Comparison of ENCODE assay signal across 38 mouse cellular contexts in genomic region chr4:144396316-144396715, GRCm38 (mm10). TPM values are rescaled to one million over a fixed set of nuclear protein-coding genes. Genes with fewer than 3 reads are reported as not detected.
"Had no signal": no experiment of that assay in that cellular context is flagged by ENCODE, and none has a peak within 500 bp of the region (broad histone marks: within the 10 kb centered on the region; RNA-seq: fewer than 3 reads in every experiment).

No protein-coding gene starts in this region.

- DNase-seq: cerebellum, adult 9-10 months; cerebellum, adult 9-11 months; cerebellum, postnatal 10 days; cerebellum, postnatal 14 days; cerebellum, postnatal 25 days; cerebellum, postnatal 36 days; embryo, embryonic 11 days; gastrocnemius, adult 2 months; gastrocnemius, postnatal 10 days; gastrocnemius, postnatal 14 days; gastrocnemius, postnatal 25 days; gastrocnemius, postnatal 36 days; heart, adult 18-20 months; heart, adult 2 months had no signal

- H3K4me3 ChIP-seq: embryonic facial prominence, embryonic 10.5 days; embryonic facial prominence, embryonic 12.5 days; embryonic facial prominence, embryonic 13.5 days; embryonic facial prominence, embryonic 15.5 days; erythroblast, embryonic 14.5 days; forebrain, embryonic 10.5 days; forebrain, embryonic 12.5 days; forebrain, embryonic 13.5 days; forebrain, embryonic 15.5 days; gastrocnemius, adult 2 months; heart, adult 2 months; heart, embryonic 10.5 days had no signal

- ATAC-seq: forebrain, embryonic 13.5 days; forebrain, embryonic 14.5 days; forebrain, embryonic 15.5 days; forebrain, embryonic 16.5 days had no signal

- H3K27me3 ChIP-seq: embryonic facial prominence, embryonic 12.5 days; embryonic facial prominence, embryonic 13.5 days; embryonic facial prominence, embryonic 15.5 days; forebrain, embryonic 12.5 days; forebrain, embryonic 13.5 days; forebrain, embryonic 15.5 days had no signal

- H3K4me1 ChIP-seq: embryonic facial prominence, embryonic 10.5 days; embryonic facial prominence, embryonic 12.5 days; embryonic facial prominence, embryonic 13.5 days; embryonic facial prominence, embryonic 15.5 days; forebrain, embryonic 10.5 days; forebrain, embryonic 12.5 days; forebrain, embryonic 13.5 days; forebrain, embryonic 15.5 days; heart, embryonic 10.5 days had no signal

- H3K36me3 ChIP-seq: embryonic facial prominence, embryonic 10.5 days; embryonic facial prominence, embryonic 12.5 days; embryonic facial prominence, embryonic 13.5 days; embryonic facial prominence, embryonic 15.5 days; forebrain, embryonic 10.5 days; forebrain, embryonic 12.5 days; forebrain, embryonic 15.5 days; heart, embryonic 10.5 days had no signal

- H3K9me3 ChIP-seq: embryonic facial prominence, embryonic 13.5 days; embryonic facial prominence, embryonic 15.5 days; heart, embryonic 10.5 days had no signal

- H3K4me2 ChIP-seq: embryonic facial prominence, embryonic 12.5 days; embryonic facial prominence, embryonic 13.5 days; embryonic facial prominence, embryonic 15.5 days; forebrain, embryonic 12.5 days; forebrain, embryonic 13.5 days; forebrain, embryonic 15.5 days; heart, embryonic 11.5 days had no signal

- H3K9ac ChIP-seq: embryonic facial prominence, embryonic 12.5 days; embryonic facial prominence, embryonic 13.5 days; embryonic facial prominence, embryonic 15.5 days; forebrain, embryonic 12.5 days; forebrain, embryonic 13.5 days; forebrain, embryonic 15.5 days had no signal

- H3K27ac ChIP-seq: embryonic facial prominence, embryonic 10.5 days; embryonic facial prominence, embryonic 12.5 days; embryonic facial prominence, embryonic 13.5 days; embryonic facial prominence, embryonic 15.5 days; forebrain, embryonic 10.5 days; forebrain, embryonic 12.5 days; forebrain, embryonic 13.5 days; forebrain, embryonic 15.5 days; gastrocnemius, adult 2 months; heart, adult 2 months; heart, embryonic 10.5 days had no signal

RNA-seq across cellular contexts. Expression of gene Pramef12, which starts 11.9 kb away (rescaled TPM):
- total RNA-seq: common myeloid progenitor, adult 5-6 weeks; gastrocnemius, adult 2 months; gastrocnemius, postnatal 10 days; gastrocnemius, postnatal 25 days; gastrocnemius, postnatal 36 days; gastrocnemius, postnatal 4 days; granulocyte monocyte progenitor cell, adult 5-6 weeks; heart, adult 18-20 months; heart, adult 2 months; heart, adult 8-10 months had no signal
- polyA plus RNA-seq: cortical plate, adult 2 months; embryonic facial prominence, embryonic 11.5 days; embryonic facial prominence, embryonic 12.5 days; erythroblast, embryonic 14.5 days; forebrain, embryonic 10.5 days; forebrain, embryonic 11.5 days; forebrain, embryonic 12.5 days; forebrain, embryonic 13.5 days; forebrain, embryonic 14.5 days; forebrain, embryonic 15.5 days; forebrain, embryonic 16.5 days; heart, embryonic 11.5 days had no signal

RNA-seq across cellular contexts. Expression of gene Pramef20, which starts 18.6 kb away (rescaled TPM):
- total RNA-seq: common myeloid progenitor, adult 5-6 weeks; gastrocnemius, adult 18-20 months; gastrocnemius, adult 2 months; gastrocnemius, postnatal 10 days; gastrocnemius, postnatal 14 days; gastrocnemius, postnatal 25 days; gastrocnemius, postnatal 36 days; gastrocnemius, postnatal 4 days; granulocyte monocyte progenitor cell, adult 5-6 weeks; heart, adult 18-20 months; heart, adult 2 months; heart, adult 8-10 months had no signal
- polyA plus RNA-seq: cortical plate, adult 2 months; embryonic facial prominence, embryonic 10.5 days; embryonic facial prominence, embryonic 11.5 days; embryonic facial prominence, embryonic 12.5 days; embryonic facial prominence, embryonic 13.5 days; embryonic facial prominence, embryonic 15.5 days; erythroblast, embryonic 14.5 days; forebrain, embryonic 10.5 days; forebrain, embryonic 11.5 days; forebrain, embryonic 12.5 days; forebrain, embryonic 13.5 days; forebrain, embryonic 14.5 days; forebrain, embryonic 15.5 days; forebrain, embryonic 16.5 days; frontal cortex, adult 2 months; gonadal fat pad, adult 2 months; heart, adult 2 months; heart, embryonic 10.5 days; heart, embryonic 11.5 days had no signal

RNA-seq across cellular contexts. Expression of gene Gm13119, which starts 38.6 kb away (rescaled TPM):
- total RNA-seq: common myeloid progenitor, adult 5-6 weeks; gastrocnemius, adult 18-20 months; gastrocnemius, adult 2 months; gastrocnemius, postnatal 10 days; gastrocnemius, postnatal 14 days; gastrocnemius, postnatal 25 days; gastrocnemius, postnatal 36 days; gastrocnemius, postnatal 4 days; granulocyte monocyte progenitor cell, adult 5-6 weeks; heart, adult 18-20 months; heart, adult 2 months; heart, adult 8-10 months had no signal
- polyA plus RNA-seq: cortical plate, adult 2 months; embryonic facial prominence, embryonic 10.5 days; embryonic facial prominence, embryonic 11.5 days; embryonic facial prominence, embryonic 12.5 days; embryonic facial prominence, embryonic 13.5 days; embryonic facial prominence, embryonic 14.5 days; embryonic facial prominence, embryonic 15.5 days; erythroblast, embryonic 14.5 days; forebrain, embryonic 10.5 days; forebrain, embryonic 11.5 days; forebrain, embryonic 12.5 days; forebrain, embryonic 13.5 days; forebrain, embryonic 14.5 days; forebrain, embryonic 15.5 days; forebrain, embryonic 16.5 days; frontal cortex, adult 2 months; gonadal fat pad, adult 2 months; heart, adult 2 months; heart, embryonic 10.5 days; heart, embryonic 11.5 days had no signal

RNA-seq across cellular contexts. Expression of gene 1700012P22Rik, which starts 42.3 kb away (rescaled TPM):
- total RNA-seq: common myeloid progenitor, adult 5-6 weeks; gastrocnemius, adult 18-20 months; gastrocnemius, adult 2 months; gastrocnemius, postnatal 10 days; gastrocnemius, postnatal 14 days; gastrocnemius, postnatal 25 days; gastrocnemius, postnatal 36 days; gastrocnemius, postnatal 4 days; granulocyte monocyte progenitor cell, adult 5-6 weeks; heart, adult 18-20 months; heart, adult 2 months; heart, adult 8-10 months had no signal
- polyA plus RNA-seq: cortical plate, adult 2 months; embryonic facial prominence, embryonic 10.5 days; embryonic facial prominence, embryonic 11.5 days; embryonic facial prominence, embryonic 12.5 days; embryonic facial prominence, embryonic 13.5 days; embryonic facial prominence, embryonic 14.5 days; erythroblast, embryonic 14.5 days; forebrain, embryonic 10.5 days; forebrain, embryonic 11.5 days; forebrain, embryonic 12.5 days; forebrain, embryonic 13.5 days; forebrain, embryonic 14.5 days; forebrain, embryonic 15.5 days; forebrain, embryonic 16.5 days; frontal cortex, adult 2 months; heart, adult 2 months; heart, embryonic 10.5 days; heart, embryonic 11.5 days had no signal

RNA-seq across cellular contexts. Expression of gene Gm9944, which starts 56.8 kb away (rescaled TPM):
- total RNA-seq: common myeloid progenitor, adult 5-6 weeks; gastrocnemius, adult 18-20 months; gastrocnemius, adult 2 months; gastrocnemius, postnatal 10 days; gastrocnemius, postnatal 14 days; gastrocnemius, postnatal 25 days; gastrocnemius, postnatal 36 days; gastrocnemius, postnatal 4 days; granulocyte monocyte progenitor cell, adult 5-6 weeks; heart, adult 18-20 months; heart, adult 2 months; heart, adult 8-10 months had no signal
- polyA plus RNA-seq: cortical plate, adult 2 months; embryonic facial prominence, embryonic 10.5 days; embryonic facial prominence, embryonic 11.5 days; embryonic facial prominence, embryonic 12.5 days; embryonic facial prominence, embryonic 13.5 days; embryonic facial prominence, embryonic 14.5 days; embryonic facial prominence, embryonic 15.5 days; erythroblast, embryonic 14.5 days; forebrain, embryonic 10.5 days; forebrain, embryonic 11.5 days; forebrain, embryonic 12.5 days; forebrain, embryonic 13.5 days; forebrain, embryonic 14.5 days; forebrain, embryonic 15.5 days; forebrain, embryonic 16.5 days; frontal cortex, adult 2 months; gonadal fat pad, adult 2 months; heart, adult 2 months; heart, embryonic 10.5 days; heart, embryonic 11.5 days had no signal
